Mouse (Mus musculus) Muller cell, postnatal 12 days (primary cell): ENCODE results near the gene Rps27l.

ENCODE experiments used
- DNase-seq: peaks from one replicate; pipeline ENCODE4 v3.0.0-alpha.2; 2015; ENCODE audit errors: inconsistent ontology term

Rps27l gene

DNA sequence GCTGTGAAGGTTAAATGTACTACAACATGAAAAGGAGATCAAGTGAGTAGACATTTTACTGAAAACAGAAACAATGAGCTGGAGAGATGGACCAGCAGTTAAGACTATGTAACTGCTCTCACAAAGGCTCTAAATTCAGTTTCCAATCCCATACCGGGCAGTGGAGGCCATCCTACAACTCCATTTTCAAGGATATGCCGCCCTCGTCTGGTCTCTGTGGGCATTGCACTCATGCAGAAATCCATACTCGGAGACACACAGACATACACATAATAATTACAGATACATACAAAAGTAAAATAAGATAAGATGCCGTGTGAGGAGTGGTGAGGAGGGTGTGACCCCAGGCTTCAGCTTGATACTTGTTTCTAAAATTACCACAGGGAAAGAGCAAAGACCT, 34.6 kb downstream of the Rps27l start:
- DNase-seq: peak; percentile 38

DNA sequence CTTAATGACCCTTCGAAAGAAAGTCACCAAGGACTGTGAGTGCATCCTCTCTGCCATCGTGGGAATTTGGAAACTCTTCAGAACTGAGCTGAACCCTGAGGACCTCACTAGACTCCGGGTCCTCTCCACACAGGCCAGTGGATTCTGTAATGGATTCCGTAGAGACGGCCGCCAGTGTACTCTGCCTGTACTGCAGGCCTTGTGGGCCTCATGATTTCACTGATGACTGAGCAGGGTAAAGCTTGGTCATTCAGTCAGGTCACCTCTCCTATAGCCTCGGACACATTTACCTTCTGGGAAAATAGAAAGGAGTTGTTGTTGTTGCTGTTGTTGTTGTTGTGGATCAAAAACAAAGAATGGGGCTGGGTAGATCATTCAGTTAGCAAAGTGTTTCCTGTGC, 36.2 kb downstream of the Rps27l start:
- no peak for DNase-seq

DNA sequence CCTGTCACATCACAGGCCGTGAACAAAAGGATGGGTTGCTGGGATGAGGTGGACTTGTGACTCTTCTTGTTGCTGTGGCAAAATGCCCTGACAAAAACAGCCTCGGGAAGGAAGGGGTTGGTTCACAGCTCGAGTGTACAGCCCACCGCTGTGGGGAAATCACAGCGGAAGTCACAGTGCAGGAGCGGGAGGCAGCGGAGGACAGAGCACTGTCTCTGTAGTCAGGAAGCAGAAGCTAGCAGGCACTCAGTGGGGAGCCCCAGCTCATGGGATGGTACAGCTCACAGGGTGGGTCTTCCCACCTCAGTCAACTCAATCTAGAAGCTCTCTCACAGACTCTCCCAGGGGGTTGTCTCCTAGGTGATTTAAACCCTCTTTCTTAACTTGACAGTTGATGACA, 39.5 kb downstream of the Rps27l start:
- no peak for DNase-seq

DNA sequence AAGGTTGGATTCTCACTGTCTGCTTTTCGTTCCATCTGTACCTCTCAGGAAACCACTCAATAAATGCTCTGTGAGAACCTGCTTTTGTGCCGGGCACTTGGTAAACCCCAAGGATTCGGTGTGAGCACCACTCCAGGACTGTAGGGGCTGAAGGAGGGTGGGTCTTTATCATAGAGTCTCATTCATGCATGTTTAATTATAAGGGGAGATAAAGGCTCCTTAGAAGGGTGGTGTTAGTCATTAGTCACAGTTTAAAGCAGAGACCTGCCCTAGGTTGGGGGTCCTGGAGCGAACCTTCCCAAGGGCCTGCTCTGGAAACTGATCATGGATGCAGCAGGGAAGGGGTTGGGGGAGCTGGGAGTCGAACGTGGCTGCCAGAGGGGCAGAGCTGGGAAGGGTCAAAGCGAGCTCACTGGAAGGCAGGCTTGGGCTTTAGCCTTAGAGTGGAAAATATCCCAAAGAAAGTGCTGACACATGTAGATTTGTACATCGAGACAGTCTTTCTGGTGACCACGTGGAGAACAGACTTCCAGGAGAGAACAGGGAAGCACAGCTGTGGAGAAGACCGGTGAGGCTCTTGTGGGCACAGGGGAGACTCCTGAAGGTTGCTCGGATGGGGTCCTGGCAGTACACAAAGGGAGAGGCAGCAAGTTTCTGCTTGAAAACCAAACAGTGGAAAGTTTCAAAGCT, 42.5 kb downstream of the Rps27l start:
- DNase-seq: no peak

DNA sequence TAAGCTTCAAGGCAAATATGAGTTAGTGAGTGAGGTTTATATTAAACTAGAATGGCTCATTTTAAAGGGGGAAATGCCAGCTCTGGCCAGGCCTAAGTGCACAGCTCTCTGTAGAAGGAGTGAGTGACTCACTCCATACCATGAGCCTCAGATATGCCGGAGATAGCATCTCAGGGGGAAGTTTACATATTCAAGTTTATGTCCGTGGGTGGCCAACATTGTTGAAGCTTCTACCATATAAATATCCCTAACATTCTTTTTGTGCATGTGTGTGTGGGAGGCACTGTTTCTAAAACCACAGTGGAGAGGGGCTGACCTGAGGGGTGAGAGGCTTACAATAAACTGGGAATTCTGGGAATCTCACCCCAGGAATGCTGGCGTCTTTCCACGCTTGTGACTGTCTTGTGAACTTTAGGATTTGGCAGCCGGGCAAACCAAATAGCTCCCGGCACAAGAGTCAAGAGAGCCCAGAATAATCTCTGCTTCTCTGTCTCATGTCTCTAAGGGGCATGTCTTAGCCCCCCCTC, 43.1 kb downstream of the Rps27l start:
- peak; percentile 92 for DNase-seq

DNA sequence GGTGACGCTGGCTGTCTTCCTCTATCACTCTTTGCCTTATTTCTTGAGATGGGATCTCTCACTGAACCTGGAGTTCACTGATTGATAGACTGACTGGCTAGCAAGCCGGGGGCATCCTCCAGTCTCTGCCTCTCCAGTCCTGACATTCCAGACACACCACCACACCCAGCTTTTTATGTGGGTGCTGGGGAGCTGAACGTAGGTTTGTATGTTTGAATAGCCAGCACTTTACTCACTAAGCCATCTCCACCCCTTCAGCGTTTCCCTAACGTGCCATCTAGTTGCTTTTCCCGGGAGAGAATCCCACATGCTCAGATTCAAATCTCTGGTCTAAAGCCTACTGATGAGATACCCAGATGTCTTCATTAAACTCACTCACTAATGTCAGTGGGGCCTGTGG, 43.7 kb downstream of the Rps27l start:
- no peak for DNase-seq

DNA sequence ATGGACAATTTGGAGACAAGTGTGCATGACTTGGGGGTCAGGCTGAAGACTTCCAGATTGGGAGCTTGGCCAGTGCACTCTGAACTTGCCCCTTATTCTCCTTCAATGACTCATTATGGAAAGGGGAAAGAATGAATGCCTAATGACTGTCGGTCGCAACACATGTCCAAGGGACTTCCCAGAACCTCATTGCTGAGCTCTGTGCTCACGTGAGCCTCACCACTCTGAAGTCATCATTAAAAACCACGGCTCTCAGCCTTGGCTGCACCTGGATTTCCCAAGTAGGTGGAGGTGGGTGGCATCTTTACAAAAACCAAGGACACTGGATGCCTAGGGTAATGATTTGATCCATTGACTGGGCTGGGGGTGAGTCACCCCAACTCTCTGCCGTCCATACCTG, 44.2 kb downstream of the Rps27l start:
- DNase-seq: peak; percentile 82

DNA sequence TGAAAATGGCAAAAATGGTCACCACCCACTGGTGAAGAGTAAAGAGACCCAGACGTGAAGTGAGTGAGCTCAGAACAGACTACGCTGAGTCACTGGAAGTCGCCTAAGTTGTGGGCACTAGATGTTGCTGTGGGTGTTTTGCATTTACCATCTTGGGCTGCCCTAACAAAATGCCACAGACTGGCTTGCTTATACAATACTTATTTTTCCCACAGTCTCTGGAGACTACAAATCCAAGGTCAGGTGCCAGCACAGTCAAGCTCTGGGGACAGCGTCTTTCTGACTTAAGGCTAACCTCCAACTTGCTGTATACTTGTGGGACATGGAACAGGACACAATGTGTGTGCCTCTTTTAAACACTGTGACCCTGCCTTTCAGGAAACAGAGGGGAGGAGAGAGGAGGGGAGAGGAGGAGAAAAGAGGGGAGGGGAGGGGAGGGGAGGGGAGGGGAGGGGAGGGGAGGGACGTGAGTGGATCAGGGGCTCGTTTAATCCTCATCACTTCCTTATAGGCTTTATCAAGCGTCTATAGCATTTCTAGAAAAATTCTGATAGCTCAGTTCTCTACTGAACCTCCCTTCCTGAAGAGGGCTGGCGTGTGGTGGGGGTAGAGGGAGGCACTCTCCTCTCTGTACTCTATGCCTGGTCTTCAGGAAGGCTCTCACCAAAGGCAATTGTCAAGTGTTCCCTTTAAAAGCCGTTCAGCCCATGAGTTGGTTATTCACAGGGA, 45.3 kb downstream of the Rps27l start:
- peak; percentile 35 for DNase-seq

DNA sequence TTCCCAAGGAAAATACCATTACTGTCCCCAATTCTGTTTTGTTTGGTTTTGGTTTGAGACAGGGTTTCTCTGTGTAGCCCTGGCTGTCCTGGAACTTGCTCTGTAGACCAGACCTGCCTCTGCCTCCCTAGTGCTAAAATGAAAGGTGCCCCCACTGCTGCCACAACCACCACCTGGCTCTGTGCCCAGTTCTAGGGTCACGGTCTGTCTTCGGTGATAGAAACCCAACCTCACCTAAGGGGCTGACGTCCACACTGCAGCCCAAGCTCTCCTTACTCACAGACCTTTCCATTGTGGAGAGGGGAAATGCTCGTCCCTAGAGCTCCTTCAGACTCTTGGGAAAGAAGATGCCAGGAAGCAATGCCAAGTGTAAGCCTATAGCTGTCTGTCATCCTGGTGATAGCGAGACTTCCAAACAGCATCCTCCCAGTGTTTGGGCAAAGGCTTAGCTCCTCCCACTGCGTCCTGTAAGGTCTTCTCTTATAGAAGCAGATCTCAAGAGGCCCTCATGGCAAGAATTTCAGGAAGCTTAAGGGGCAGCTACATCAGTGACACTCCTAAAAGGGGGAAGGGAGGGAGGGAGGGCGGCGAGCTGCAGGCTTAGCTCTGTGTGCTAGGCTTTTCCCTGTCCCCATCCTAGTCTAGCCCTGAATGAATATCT, 46.0 kb downstream of the Rps27l start:
- no peak for DNase-seq
